Mouse (Mus musculus) megakaryocyte, embryonic 14.5 days (primary cell): Measurements from ENCODE around the gene Fndc8.

Source experiments
- FLI1 ChIP-seq: IDR thresholded peaks from 2 replicates; pipeline ENCODE4 v1.6.1; 2012; ENCODE audit warnings: low read length, inconsistent platforms, mixed read lengths
- GATA1 ChIP-seq: IDR thresholded peaks from 3 replicates; pipeline ENCODE4 v1.6.1; 2012; ENCODE audit warnings: mixed read lengths, low read length, inconsistent platforms, borderline replicate concordance

DNA sequence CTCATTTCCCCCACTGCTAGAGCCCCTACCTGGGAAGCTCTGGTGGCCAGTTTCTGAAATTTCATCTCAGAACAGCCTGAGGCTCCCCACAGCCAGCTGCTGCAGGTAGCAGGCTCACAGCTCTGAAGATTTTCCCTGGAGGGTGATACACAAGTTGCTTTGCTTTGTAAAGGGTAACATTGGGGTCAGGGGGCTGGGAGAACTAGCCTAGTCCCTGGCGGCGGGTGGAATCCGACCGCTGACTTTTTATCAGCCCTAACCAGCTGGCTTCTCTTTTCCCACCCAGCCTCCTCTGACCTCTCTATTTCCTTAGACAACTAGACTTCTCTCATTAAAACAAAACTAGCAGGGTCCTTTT is 45.9 kb upstream of the Fndc8 start:
- no peak for TF ChIP-seq GATA1
- TF ChIP-seq FLI1 = no peak
